Mouse (Mus musculus) spleen, adult 2 months (tissue): Measurements from ENCODE around the gene Crtc3.

Source experiments
- CTCF ChIP-seq: fragments of 200-500 bp; IDR thresholded peaks from 2 replicates; pipeline ENCODE4 v1.5.1; 2011; ENCODE audit warnings: mild to moderate bottlenecking, inconsistent platforms; ENCODE audit not compliant: insufficient read depth, insufficient read length, insufficient replicate concordance; ENCODE audit errors: extremely low read depth
- POLR2A ChIP-seq: fragments of 200-500 bp; IDR thresholded peaks from 2 replicates; pipeline ENCODE4 v1.6.1; 2011; ENCODE audit warnings: low read depth, low read length, inconsistent platforms

DNA sequence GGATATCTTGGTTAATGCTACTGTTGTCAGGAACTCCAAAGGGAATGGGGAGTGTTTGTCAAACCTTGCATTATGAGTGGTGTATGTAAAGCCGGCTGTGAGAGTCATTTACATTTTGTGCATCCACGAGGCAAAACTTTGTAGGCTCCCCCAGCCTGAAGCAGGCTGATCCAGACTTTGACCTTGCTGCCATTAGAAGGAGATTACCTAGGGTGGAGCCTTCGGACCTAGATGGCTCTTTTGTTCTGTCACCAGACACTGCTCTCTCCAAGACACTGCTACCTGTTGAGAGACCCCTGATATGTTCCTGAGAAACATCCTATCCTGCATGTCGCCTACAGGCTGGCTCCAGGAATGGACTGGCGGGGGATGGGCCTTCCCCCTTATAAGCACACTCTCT, 149.1 kb downstream of the Crtc3 start:
- no peak for TF ChIP-seq CTCF
- no peak for TF ChIP-seq POLR2A
